Mouse (Mus musculus): Measurements from ENCODE around the gene Pard3b.

GRCm38 (mm10) chr1:62664960-62665645 is 1026.5 kb downstream of the Pard3b start:
- TF ChIP-seq CTCF (IDR thresholded peaks at IDR 0.05; ENCODE audit: low read depth, low read length) (no peak), POLR2A (IDR thresholded peaks at IDR 0.05; ENCODE audit: borderline replicate concordance, low read depth, low read length) (no peak)

All from bone marrow macrophage, adult 2 months (primary cell).